Mouse (Mus musculus) E14TG2a.4 (cell line): ENCODE data around the gene Bloc1s5.
"Not testable (repeated sequence)": the region's sequence is repeated elsewhere in the genome, so short reads cannot be mapped to it uniquely, and the experiment has no call there.

Experiments
- H3K27me3 ChIP-seq: 2 replicates; pipeline ENCODE4 v1.6.1; 2014; ENCODE audit warnings: low read length, control low read depth; ENCODE audit not compliant: insufficient read depth
- H3K36me3 ChIP-seq: 2 replicates; pipeline ENCODE4 v1.6.1; 2014; ENCODE audit warnings: low read length, control low read depth; ENCODE audit not compliant: insufficient read depth
- H3K4me1 ChIP-seq: replicated peaks from 2 replicates; pipeline ENCODE4 v1.6.1; 2014; ENCODE audit warnings: low read depth, low read length, control low read depth
- H3K4me3 ChIP-seq: replicated peaks from 2 replicates; pipeline ENCODE4 v1.5.1; 2014; ENCODE audit warnings: mild to moderate bottlenecking, low read length
- H3K9me3 ChIP-seq: 2 replicates; pipeline ENCODE4 v1.6.1; 2014; ENCODE audit warnings: low read length, control low read depth
- CTCF ChIP-seq: conservative IDR thresholded peaks from 2 replicates; pipeline ENCODE4 v1.5.1; 2014; ENCODE audit warnings: low read length
- NANOG ChIP-seq: IDR thresholded peaks from 2 replicates; pipeline ENCODE4 v1.6.1; 2014; ENCODE audit warnings: borderline replicate concordance, low read length, mixed read lengths
- POU5F1 ChIP-seq: IDR thresholded peaks from 2 replicates; pipeline ENCODE4 v1.6.1; 2014; ENCODE audit warnings: low read length, borderline replicate concordance

Bloc1s5 gene

GRCm38 (mm10) chr13:38625492-38626228 lies 9.2 kb downstream of the Bloc1s5 start:
- Histone ChIP-seq H3K27me3 (no peaks in the 10 kb centered on the region), H3K4me1 (no peaks in the 10 kb centered on the region), H3K9me3 (no peaks in the 10 kb centered on the region), H3K4me3 (no peak overlapping the region), H3K36me3 (peaks cover 22% of the 10 kb centered on the region)
- TF ChIP-seq CTCF (no peak), POU5F1 (no peak), NANOG (no peak)

GRCm38 (mm10) chr13:38624292-38624902 lies 10.5 kb downstream of the Bloc1s5 start:
- Histone ChIP-seq H3K27me3 (no peaks in the 10 kb centered on the region), H3K36me3 (peaks cover 14% of the 10 kb centered on the region), H3K9me3 (no peaks in the 10 kb centered on the region), H3K4me1 (no peaks in the 10 kb centered on the region), H3K4me3 (no peak overlapping the region)
- TF ChIP-seq NANOG, result no peak
- no peak for TF ChIP-seq CTCF
- TF ChIP-seq POU5F1, result no peak

GRCm38 (mm10) chr13:38623296-38623695 lies 11.6 kb downstream of the Bloc1s5 start:
- H3K9me3 ChIP-seq, result no peaks in the 10 kb centered on the region
- TF ChIP-seq NANOG, result no peak
- TF ChIP-seq POU5F1, result no peak
- TF ChIP-seq CTCF, result no peak
- H3K27me3 ChIP-seq, result no peaks in the 10 kb centered on the region
- H3K4me3 ChIP-seq, result no peak overlapping the region
- no peaks in the 10 kb centered on the region for H3K4me1 ChIP-seq
- peaks cover 14% of the 10 kb centered on the region for H3K36me3 ChIP-seq

- H3K36me3 ChIP-seq, H3K9me3 ChIP-seq, H3K27me3 ChIP-seq, H3K4me1 ChIP-seq, H3K4me3 ChIP-seq: not testable (repeated sequence)
Measured at GRCm38 (mm10) chr13:38618001-38618630, 16.8 kb downstream of the Bloc1s5 start.

- Histone ChIP-seq H3K27me3 (no peaks in the 10 kb centered on the region), H3K4me1 (no peaks in the 10 kb centered on the region), H3K4me3 (no peak overlapping the region), H3K36me3 (peaks cover 13% of the 10 kb centered on the region), H3K9me3 (no peaks in the 10 kb centered on the region)
- TF ChIP-seq NANOG (no peak), CTCF (no peak), POU5F1 (no peak)
Measured at GRCm38 (mm10) chr13:38616887-38617286, 18.0 kb downstream of the Bloc1s5 start.

GRCm38 (mm10) chr13:38615656-38616055 lies 19.3 kb downstream of the Bloc1s5 start:
- Histone ChIP-seq H3K9me3 (no peaks in the 10 kb centered on the region), H3K27me3 (no peaks in the 10 kb centered on the region), H3K4me3 (no peak overlapping the region), H3K4me1 (no peaks in the 10 kb centered on the region), H3K36me3 (peaks cover 13% of the 10 kb centered on the region)
- TF ChIP-seq CTCF (no peak), NANOG (no peak), POU5F1 (no peak)

GRCm38 (mm10) chr13:38614298-38614697 lies 20.6 kb downstream of the Bloc1s5 start:
- Histone ChIP-seq H3K9me3 (no peaks in the 10 kb centered on the region), H3K4me1 (no peaks in the 10 kb centered on the region), H3K4me3 (no peak overlapping the region), H3K27me3 (no peaks in the 10 kb centered on the region), H3K36me3 (peaks cover 13% of the 10 kb centered on the region)
- no peak for TF ChIP-seq POU5F1
- no peak for TF ChIP-seq CTCF
- no peak for TF ChIP-seq NANOG

GRCm38 (mm10) chr13:38613583-38613982 lies 21.3 kb downstream of the Bloc1s5 start:
- no peak for TF ChIP-seq CTCF
- TF ChIP-seq POU5F1, result no peak
- no peak for TF ChIP-seq NANOG
- Histone ChIP-seq H3K27me3 (no peaks in the 10 kb centered on the region), H3K4me1 (no peaks in the 10 kb centered on the region), H3K4me3 (no peak overlapping the region), H3K36me3 (peaks cover 13% of the 10 kb centered on the region), H3K9me3 (no peaks in the 10 kb centered on the region)

GRCm38 (mm10) chr13:38612608-38613007 lies 22.3 kb downstream of the Bloc1s5 start:
- TF ChIP-seq NANOG (no peak), POU5F1 (no peak), CTCF (no peak)
- H3K36me3 ChIP-seq, result peaks cover 13% of the 10 kb centered on the region
- no peak overlapping the region for H3K4me3 ChIP-seq
- no peaks in the 10 kb centered on the region for H3K27me3 ChIP-seq
- H3K4me1 ChIP-seq, result no peaks in the 10 kb centered on the region
- H3K9me3 ChIP-seq, result no peaks in the 10 kb centered on the region
